Mouse (Mus musculus) E14TG2a.4 (cell line): ENCODE data around the gene Ror1.

Experiments used
- CTCF ChIP-seq: conservative IDR thresholded peaks from 2 replicates; pipeline ENCODE4 v1.5.1; 2014; ENCODE audit warnings: low read length
- NANOG ChIP-seq: IDR thresholded peaks from 2 replicates; pipeline ENCODE4 v1.6.1; 2014; ENCODE audit warnings: borderline replicate concordance, low read length, mixed read lengths

DNA sequence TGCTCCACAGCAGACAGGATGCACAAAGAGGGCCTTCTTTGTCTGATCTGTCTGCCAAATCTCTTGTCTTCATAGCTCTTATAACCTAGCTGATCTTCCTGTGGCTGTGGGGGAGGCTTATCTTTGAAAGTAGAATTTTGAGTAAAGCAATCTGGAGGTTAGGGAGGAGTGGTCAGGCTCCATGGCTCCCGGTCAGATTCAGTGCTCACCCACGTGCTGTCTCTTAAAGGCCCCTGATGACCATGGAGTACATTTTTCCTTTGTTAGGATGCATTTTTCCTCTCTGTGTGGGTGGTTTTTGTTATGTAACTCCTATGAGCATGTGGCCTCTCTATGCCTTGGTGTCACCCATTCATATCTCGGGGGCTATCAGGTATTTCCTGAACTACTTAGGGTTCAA, 71.3 kb downstream of the Ror1 start:
- TF ChIP-seq CTCF (no peak), NANOG (no peak)
